Mouse (Mus musculus): ENCODE results near the gene Rab36. TPM values are rescaled to one million over a fixed set of nuclear protein-coding genes. Genes with fewer than 3 reads are reported as not detected.

The Rab36 gene
- polyA plus RNA-seq, 1 experiment = not detected

DNA sequence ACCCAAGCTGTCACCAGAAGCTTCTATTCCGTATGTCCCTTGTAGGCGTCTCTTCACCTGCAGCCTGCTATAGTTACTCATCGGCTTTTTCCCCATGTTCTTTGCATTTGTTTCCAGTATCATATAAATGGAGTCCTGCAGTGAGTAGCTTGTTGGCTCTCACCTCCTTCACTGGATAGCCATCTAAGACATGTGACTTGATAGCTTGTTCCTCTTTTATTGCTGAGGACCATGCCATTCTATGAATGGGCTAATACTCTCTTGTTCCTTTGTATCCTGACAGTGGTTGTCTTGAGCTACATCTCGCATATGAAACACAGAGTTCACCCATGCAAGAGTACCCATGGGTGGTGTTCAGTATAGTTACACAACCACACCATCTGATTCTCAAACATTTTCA, 51.6 kb downstream of the Rab36 start:
- no peak for TF ChIP-seq GATA1 (IDR thresholded peaks at IDR 0.05; ENCODE audit: low read length)

GRCm38 (mm10) chr10:75091478-75092152, 54.8 kb downstream of the Rab36 start:
- no peak for TF ChIP-seq GATA1 (IDR thresholded peaks at IDR 0.05; ENCODE audit: low read length)

DNA sequence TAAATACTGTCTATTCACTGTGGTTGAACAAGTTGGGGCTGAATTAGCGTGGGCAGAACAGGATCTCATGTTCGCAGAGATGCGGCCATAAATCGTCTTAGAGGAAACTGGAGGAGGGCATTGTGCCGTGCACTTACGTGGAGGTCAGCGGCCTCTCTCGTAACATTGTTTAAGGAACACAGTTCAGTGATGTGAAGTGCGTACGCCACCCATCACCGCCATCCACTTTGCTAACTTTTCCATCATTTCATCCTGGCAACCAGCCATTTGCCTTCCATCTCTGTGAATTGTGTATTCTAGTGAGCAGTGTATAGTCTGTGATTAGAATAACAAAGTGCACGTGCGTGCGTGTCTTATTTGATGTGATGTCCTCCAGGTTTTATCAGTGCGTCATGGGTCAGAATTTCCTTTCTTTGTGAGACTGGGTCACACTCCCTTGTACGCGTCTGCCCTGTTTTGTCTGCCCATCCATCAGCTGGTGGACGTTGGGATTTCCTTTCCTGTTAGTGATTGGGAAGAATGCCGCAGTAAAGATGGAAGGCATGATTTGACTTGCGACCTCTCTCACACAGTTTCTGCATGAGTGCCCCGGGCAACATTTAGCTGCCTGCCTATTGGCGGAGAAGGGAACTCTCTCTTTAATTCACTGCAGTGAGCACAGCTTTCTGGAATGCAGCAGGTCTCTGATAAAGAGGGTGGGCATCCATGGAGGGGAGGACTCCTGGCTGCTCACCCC, 56.6 kb downstream of the Rab36 start:
- no peak for TF ChIP-seq GATA1 (IDR thresholded peaks at IDR 0.05; ENCODE audit: low read length)

- no peak for TF ChIP-seq GATA1 (IDR thresholded peaks at IDR 0.05; ENCODE audit: low read length)
Measured at GRCm38 (mm10) chr10:75094338-75094737, 57.5 kb downstream of the Rab36 start.

- TF ChIP-seq GATA1 (IDR thresholded peaks at IDR 0.05; ENCODE audit: low read length) = no peak
Measured at GRCm38 (mm10) chr10:75095216-75095615, 58.4 kb downstream of the Rab36 start.

DNA sequence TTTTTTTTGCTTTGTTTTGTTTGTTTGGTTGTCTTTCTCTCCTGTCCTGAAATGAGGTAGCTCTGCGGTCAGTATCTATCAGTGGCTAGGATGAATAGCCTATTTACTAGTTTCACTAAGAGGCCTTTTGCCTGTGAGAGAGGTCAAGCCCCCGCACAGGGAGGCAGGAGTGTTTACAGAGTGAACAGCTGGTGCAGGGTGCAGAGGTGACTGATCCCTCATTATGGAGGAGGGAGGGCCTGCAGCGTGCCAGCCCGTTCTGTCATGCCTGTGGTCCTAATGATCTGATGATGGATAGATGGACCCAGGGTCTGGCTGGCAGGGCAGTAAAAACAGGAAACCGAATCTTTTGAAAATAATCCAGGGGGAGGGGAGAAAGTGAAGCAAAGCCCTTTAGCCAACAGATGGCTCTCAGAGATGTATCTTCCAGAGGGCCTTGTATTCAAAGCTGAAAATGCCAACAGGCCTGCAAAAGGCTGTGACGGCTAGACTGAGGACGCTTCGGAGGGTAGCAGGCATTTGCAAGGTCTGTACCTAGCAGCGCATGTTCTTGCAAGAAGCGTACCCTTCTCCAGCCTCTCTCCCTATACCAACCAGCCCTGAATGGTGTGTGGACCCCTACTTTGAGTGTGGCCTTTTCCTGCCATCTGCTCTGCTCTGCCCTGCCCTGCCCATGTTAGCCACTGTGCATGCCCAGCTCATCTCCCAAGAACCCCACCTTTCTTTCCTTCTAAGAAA, 61.8 kb downstream of the Rab36 start:
- TF ChIP-seq GATA1 (IDR thresholded peaks at IDR 0.05; ENCODE audit: low read length) = no peak

DNA sequence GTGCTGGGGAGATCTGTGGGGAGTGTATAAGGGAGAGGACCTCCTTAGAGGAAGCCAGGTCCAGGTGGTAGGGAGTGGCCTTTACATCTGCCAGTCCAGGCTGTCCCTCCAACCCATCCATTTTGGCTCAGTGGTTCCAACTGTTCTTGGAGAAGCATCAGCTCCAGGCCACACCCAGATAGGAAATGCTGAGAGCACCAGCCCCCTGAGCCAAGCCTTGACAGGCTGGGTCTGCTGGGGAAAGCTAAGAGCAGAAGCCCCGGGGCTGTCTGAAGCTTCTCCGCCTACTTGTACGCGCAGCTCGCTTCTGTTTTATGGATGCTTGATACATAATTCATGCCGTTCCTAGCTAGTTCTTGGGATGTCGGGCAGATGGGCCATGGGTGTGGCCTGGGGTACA, 63.4 kb downstream of the Rab36 start:
- no peak for TF ChIP-seq GATA1 (IDR thresholded peaks at IDR 0.05; ENCODE audit: low read length)

DNA sequence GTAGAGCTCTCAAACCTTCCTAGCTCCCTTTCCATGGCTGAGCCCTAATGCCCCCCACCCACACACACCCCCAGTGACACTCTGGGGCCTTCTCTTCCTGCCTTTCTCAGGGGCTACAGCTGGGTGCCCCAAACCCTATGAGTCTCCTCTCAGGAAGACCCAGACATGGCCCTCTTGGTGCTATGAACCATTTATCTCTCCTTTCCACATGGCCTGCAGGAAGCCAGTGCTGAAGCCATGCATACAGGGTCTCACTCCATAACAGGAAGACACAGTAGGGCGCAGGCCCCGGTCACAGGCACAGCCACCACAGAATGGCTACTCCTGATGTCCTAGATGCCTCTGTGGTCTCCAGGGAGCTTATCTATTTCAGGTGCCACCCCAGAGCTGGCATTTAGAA, 66.6 kb downstream of the Rab36 start:
- TF ChIP-seq GATA1 (IDR thresholded peaks at IDR 0.05; ENCODE audit: low read length) = no peak

Other genes starting within 250 kb of the Rab36 start
- gene Gnaz, start 69.9 kb upstream of the Rab36 start, polyA plus RNA-seq (2012) = not detected in 2 replicates
- not detected in 2 replicates for gene Rsph14, start 4.5 kb upstream of the Rab36 start, polyA plus RNA-seq (2012)
- not detected in 2 replicates for gene Bcr, start 23.5 kb downstream of the Rab36 start, polyA plus RNA-seq (2012)
- gene Specc1l, start 175.0 kb downstream of the Rab36 start, polyA plus RNA-seq (2012) = 5.2 and 5.5 TPM in 2 replicates